Mouse (Mus musculus) midbrain, embryonic 15.5 days (tissue): ENCODE results near the gene Ruvbl1. TPM values are rescaled to one million over a fixed set of nuclear protein-coding genes. Genes with fewer than 3 reads are reported as not detected.

Experiments
- ATAC-seq: fragments of 200-750 bp; cut with Nextera tagmentation; replicated peaks from 2 replicates; pipeline ENCODE4 v1.8.0; 2017; ENCODE audit warnings: moderate TSS enrichment
- H3K27ac ChIP-seq: fragments of 300-500 bp; sonication (generic); 2 replicates; pipeline ENCODE4 v1.5.1; 2015; ENCODE audit warnings: mild to moderate bottlenecking, inconsistent platforms
- H3K27me3 ChIP-seq: fragments of 300-500 bp; sonication (generic); replicated peaks from 2 replicates; pipeline ENCODE4 v1.6.1; 2015; ENCODE audit warnings: inconsistent platforms
- H3K36me3 ChIP-seq: fragments of 300-500 bp; sonication (generic); replicated peaks from 2 replicates; pipeline ENCODE4 v1.6.1; 2015; ENCODE audit warnings: inconsistent platforms
- H3K4me1 ChIP-seq: fragments of 300-500 bp; sonication (generic); 2 replicates; pipeline ENCODE4 v1.6.1; 2015; ENCODE audit warnings: inconsistent platforms
- H3K4me2 ChIP-seq: fragments of 300-500 bp; sonication (generic); 2 replicates; pipeline ENCODE4 v1.6.1; 2015; ENCODE audit warnings: inconsistent platforms, mild to moderate bottlenecking, moderate library complexity
- H3K4me3 ChIP-seq: fragments of 300-500 bp; sonication (generic); 2 replicates; pipeline ENCODE4 v1.5.1; 2015; ENCODE audit warnings: mild to moderate bottlenecking, inconsistent platforms
- H3K9ac ChIP-seq: fragments of 300-500 bp; sonication (generic); 2 replicates; pipeline ENCODE4 v1.6.1; 2015; ENCODE audit warnings: mild to moderate bottlenecking, inconsistent platforms
- H3K9me3 ChIP-seq: fragments of 300-500 bp; sonication (generic); 2 replicates; pipeline ENCODE4 v1.6.1; 2016; ENCODE audit warnings: inconsistent platforms
- WGBS: fragments of 180-500 bp; shearing (Covaris S2); methylation state at CpG from one replicate; pipeline ENCODE4 v1.1.7; 2015; ENCODE audit warnings: mixed read lengths; 5-methylcytosine and 5-hydroxymethylcytosine counted together
- polyA plus RNA-seq: library from polyadenylated mRNA; unstranded; fragments of >200 nt; fragmentation: Nextera tagmentation; extraction: Ambion mirVana; gene quantifications from 2 replicates; pipeline ENCODE4 v1.2.1, GENCODE M21; 2015

Gene Ruvbl1
- polyA plus RNA-seq = 95.6 and 101 TPM in 2 replicates

DNA sequence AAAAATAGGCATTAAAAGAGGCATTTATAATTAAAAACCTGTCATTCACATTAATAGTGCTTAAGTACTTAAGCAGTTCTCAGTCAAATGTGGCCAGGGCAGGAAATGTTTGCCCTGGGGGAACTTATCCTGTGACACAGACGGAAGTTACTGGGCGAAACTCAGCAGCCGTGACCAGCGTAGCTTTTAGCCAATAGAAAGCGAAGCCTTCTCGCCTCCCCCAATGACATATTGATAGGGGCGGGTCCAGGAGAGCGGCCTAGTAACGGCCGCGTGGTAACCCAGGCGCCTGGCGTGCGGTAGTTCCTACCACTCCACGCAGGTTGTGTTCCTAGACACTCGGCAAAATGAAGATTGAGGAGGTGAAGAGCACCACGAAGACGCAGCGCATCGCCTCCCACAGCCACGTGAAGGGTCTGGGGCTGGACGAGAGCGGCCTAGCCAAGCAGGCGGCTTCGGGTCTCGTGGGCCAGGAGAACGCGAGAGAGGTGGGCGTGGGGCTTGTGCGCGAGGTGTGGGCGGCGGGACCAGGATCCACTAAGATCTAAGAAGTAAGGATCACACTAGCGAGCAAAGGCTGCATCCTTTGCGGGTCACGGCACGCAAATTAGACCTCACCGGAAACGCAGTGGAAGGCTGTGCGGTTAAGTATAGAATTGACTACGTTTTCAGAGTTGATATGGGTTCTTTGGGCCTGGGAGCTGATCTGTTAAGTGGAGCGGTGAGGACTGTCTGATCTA is at the start of gene Ruvbl1:
Gene Ruvbl1 (plus strand): TSS at position 229 of the 740 bp plus-strand sequence.
- 2% methylated on average over 42 of the region's 42 CpGs for WGBS
- ATAC-seq = peak; percentile 100
- Histone ChIP-seq H3K9me3 (no peaks in the 10 kb centered on the region), H3K36me3 (peaks cover 20% of the 10 kb centered on the region), H3K4me3 (peak within 1 kb of the TSS; percentile 77), H3K27me3 (no peaks in the 10 kb centered on the region), H3K4me1 (peaks cover 17% of the 10 kb centered on the region), H3K4me2 (peak within 1 kb of the TSS; percentile 90), H3K27ac (peak within 1 kb of the TSS; percentile 48; the same call in 1 of the 2 replicates), H3K9ac (peak within 1 kb of the TSS; percentile 61)

DNA sequence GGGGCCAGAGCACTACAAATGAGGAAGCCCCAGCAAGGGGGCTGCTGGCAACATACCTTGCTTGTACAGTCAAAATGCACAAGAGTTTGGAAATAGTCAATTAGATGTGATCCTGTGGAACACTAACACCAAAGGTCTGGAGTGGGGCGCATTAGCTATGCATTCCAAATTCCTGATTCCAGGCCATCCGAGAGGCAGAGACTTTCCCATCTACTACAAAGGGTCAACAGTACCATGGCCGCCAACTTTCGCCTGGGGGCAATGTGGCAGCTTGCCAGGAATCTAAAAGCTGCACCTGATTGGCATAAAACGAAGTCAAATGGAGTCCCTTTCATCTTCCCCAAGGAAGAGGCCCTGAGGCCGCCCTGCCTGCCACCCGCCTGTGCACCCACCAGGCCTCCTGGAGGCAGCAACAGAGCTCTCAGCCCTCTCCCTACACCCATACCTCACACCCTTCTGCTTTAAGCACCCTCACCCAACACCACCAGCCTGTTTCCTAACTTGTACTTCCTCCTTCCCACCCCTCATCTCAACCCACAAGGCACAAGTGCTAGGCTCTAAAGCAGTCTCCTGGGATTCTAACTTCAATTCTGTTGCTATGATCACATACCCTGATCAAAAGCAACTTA is 49.0 kb upstream of the Ruvbl1 start:
- ATAC-seq = no peak
- H3K27ac ChIP-seq = no peak overlapping the region
- H3K9me3 ChIP-seq = no peaks in the 10 kb centered on the region
- no peak overlapping the region for H3K4me3 ChIP-seq
- H3K4me2 ChIP-seq = no peak overlapping the region
- no peaks in the 10 kb centered on the region for H3K36me3 ChIP-seq
- H3K27me3 ChIP-seq = no peaks in the 10 kb centered on the region
- no peak overlapping the region for H3K9ac ChIP-seq
- peaks cover 5% of the 10 kb centered on the region; the same call in 1 of the 2 replicates for H3K4me1 ChIP-seq
- WGBS = 44% methylated on average over 7 of the region's 7 CpGs

DNA sequence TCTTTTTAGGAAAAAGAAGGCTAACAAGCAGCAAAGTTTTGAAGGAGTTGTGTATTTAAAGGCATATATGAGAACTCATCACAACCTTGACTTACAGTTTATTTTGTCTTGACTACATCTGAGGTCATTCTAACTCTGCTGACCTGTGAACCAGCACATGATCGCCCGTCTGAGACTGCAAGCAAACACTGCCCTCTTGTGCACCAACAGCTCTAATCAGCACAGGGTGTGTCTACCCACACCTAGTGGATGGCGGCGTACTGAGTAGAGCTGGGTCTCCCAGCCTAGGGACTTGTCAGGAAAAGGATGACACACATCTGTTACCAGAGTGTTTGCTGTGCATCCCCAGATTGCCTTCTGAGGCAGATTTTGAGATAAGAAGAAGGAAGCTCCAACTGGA is 34.0 kb upstream of the Ruvbl1 start:
- Histone ChIP-seq H3K9ac (no peak overlapping the region; the same call in 1 of the 2 replicates), H3K4me3 (no peak overlapping the region), H3K36me3 (no peaks in the 10 kb centered on the region), H3K27me3 (no peaks in the 10 kb centered on the region), H3K9me3 (no peaks in the 10 kb centered on the region), H3K27ac (no peak overlapping the region), H3K4me2 (no peak overlapping the region), H3K4me1 (no peaks in the 10 kb centered on the region)
- ATAC-seq = no peak
- WGBS = 43% methylated on average over 4 of the region's 4 CpGs

DNA sequence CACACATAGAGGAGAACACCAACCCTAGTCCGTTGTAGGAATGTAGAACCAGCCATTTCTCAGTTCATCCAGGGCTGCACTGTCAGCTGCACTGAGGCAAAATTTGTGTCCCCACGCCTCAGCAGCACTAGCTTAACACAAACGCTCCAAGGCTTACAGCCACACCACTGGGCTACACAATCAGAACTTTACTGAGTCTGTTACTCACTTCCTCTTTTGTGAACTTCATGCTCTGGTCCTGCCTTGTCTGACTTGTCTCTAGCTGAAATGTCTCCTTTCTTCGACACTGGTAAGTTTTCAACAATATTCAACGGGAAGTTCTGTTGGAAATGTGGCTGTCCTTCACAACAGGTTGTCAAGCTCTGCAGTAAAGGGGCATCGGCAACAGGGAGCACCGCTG is 29.6 kb upstream of the Ruvbl1 start:
- no peak overlapping the region for H3K4me3 ChIP-seq
- H3K27me3 ChIP-seq = no peaks in the 10 kb centered on the region
- no peak for ATAC-seq
- H3K36me3 ChIP-seq = no peaks in the 10 kb centered on the region
- 88% methylated on average over 7 of the region's 7 CpGs for WGBS
- no peaks in the 10 kb centered on the region for H3K9me3 ChIP-seq
- H3K27ac ChIP-seq = no peak overlapping the region
- no peak overlapping the region for H3K4me2 ChIP-seq
- H3K9ac ChIP-seq = no peak overlapping the region
- no peaks in the 10 kb centered on the region for H3K4me1 ChIP-seq

DNA sequence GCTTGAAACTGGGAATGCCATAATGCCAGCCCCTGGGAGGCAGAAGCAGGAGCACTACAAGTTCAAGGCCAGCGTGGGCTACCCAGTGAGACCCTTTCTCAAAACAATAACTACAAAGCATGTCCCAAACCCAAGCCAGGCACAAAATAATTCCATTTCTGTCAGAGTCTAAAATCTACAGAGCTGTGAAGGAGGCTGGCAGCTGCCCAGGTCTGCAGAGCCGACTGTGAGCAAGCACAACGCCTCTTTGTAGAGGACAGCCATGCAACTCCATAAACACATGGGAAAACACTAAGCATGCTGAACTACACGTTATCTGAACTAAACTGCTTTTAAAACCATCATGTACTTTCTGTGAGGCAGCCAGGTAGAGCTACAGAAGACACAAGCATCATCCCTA is 26.2 kb upstream of the Ruvbl1 start:
- ATAC-seq = no peak
- H3K4me1 ChIP-seq = 0 out of 2 replicates have a peak, but pooled peaks cover 2% of the 10 kb centered on the region
- no peak overlapping the region for H3K27ac ChIP-seq
- H3K36me3 ChIP-seq = no peaks in the 10 kb centered on the region
- H3K4me3 ChIP-seq = no peak overlapping the region
- H3K27me3 ChIP-seq = no peaks in the 10 kb centered on the region
- H3K9me3 ChIP-seq = no peaks in the 10 kb centered on the region
- H3K9ac ChIP-seq = no peak overlapping the region
- WGBS = 76% methylated on average over 4 of the region's 4 CpGs
- H3K4me2 ChIP-seq = no peak overlapping the region

DNA sequence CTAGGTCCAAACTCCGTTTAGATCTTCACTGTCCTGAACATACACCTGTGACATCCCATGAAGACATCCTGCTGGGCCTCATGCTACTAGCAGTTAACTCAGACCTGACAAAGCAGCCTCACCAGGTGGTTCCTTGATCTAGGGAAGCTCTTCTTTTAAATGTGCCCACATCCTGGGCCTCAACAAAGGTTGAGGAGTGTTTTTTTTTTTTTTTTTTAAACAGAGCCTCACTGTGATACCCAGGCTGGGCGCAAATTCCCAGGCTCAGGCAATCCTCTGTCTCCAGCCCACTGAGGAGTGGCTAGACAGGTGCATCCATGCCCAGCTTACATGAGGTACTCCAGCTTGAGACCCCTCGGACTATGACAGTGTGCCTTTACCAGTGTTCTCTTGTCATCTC is 22.7 kb upstream of the Ruvbl1 start:
- Histone ChIP-seq H3K36me3 (no peaks in the 10 kb centered on the region), H3K9ac (no peak overlapping the region), H3K4me3 (no peak overlapping the region), H3K4me1 (peaks cover 15% of the 10 kb centered on the region), H3K4me2 (no peak overlapping the region), H3K9me3 (no peaks in the 10 kb centered on the region), H3K27me3 (no peaks in the 10 kb centered on the region), H3K27ac (no peak overlapping the region)
- ATAC-seq = no peak
- WGBS = 82% methylated on average over 3 of the region's 3 CpGs

DNA sequence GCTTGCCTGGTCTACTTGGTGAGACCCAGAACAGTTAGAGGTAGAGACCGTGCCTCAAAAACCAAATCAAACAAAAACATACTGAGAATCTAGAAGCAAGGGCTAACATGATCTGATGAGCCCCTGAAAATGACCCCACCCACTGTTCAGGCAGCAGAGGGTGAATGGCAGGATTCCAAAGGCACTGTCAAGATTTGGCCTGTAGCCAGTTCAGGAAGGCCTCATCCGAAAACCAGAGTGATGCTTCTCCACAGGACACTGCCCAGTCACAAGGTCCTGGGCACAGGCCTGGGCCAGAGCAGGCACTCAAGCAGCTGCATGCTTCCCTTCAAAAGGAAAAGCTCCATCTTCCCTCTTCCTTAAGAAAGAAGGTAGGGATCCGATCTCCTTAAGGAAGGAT is 21.8 kb upstream of the Ruvbl1 start:
- 80% methylated on average over 3 of the region's 3 CpGs for WGBS
- Histone ChIP-seq H3K4me3 (no peak overlapping the region), H3K9ac (no peak overlapping the region), H3K4me2 (no peak overlapping the region), H3K36me3 (no peaks in the 10 kb centered on the region), H3K27me3 (no peaks in the 10 kb centered on the region), H3K27ac (no peak overlapping the region), H3K4me1 (peaks cover 15% of the 10 kb centered on the region), H3K9me3 (no peaks in the 10 kb centered on the region)
- ATAC-seq = no peak

DNA sequence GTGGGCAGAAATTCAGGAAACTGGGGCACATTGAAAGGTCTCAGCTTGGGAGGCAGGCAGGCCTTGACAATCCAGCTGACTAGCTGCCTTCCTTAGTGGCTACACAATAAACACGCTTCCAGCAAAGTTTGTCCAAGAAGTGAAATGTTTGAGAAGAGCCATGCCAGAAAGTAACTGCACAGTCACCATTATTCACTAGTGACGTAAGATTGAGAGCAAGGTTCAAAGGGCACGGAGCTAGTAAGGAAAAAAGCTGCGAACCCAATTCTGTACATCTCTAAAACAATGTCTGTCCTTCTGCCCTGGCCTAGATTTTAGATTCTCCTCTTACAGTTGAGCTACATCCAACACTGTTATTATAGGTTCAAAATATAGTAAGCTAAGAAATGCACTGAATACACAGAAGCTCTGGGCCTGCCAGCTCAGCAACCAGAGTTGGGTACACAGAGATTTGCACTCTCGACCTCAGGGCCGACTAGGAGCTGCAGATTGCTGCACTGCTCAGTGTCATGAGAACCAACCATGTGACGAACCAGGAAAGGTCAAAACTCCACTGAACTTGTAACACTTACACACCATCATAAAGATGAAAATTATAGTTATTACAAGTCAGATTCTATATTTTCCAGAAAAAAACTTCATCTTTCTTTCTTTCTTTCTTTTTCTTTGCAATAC is 21.0 kb upstream of the Ruvbl1 start:
- WGBS = 87% methylated on average over 7 of the region's 7 CpGs
- H3K9me3 ChIP-seq = no peaks in the 10 kb centered on the region
- no peaks in the 10 kb centered on the region for H3K27me3 ChIP-seq
- H3K9ac ChIP-seq = no peak overlapping the region
- no peak overlapping the region for H3K4me2 ChIP-seq
- ATAC-seq = no peak
- no peak overlapping the region for H3K27ac ChIP-seq
- H3K36me3 ChIP-seq = no peaks in the 10 kb centered on the region
- peaks cover 15% of the 10 kb centered on the region for H3K4me1 ChIP-seq
- H3K4me3 ChIP-seq = no peak overlapping the region

DNA sequence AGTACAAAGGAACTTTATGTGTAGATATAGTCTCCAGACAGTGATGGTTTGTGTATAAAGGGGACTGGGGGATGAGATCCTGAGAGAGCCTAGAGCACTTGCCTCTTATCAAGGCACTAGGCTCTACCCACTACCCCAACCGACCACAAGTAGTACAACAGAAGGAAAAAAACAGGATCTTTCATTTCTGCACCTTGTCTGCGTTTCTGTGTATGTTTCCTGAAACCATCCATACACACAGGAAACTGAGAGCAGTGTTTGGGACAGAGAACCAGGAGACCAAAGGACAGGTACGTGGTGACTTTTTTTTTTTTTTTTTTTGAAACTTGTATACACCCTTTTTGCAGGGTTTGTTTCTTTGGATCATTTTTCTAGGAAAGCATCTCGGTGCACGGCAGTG is 19.5 kb upstream of the Ruvbl1 start:
- WGBS = 13% methylated on average over 5 of the region's 5 CpGs

DNA sequence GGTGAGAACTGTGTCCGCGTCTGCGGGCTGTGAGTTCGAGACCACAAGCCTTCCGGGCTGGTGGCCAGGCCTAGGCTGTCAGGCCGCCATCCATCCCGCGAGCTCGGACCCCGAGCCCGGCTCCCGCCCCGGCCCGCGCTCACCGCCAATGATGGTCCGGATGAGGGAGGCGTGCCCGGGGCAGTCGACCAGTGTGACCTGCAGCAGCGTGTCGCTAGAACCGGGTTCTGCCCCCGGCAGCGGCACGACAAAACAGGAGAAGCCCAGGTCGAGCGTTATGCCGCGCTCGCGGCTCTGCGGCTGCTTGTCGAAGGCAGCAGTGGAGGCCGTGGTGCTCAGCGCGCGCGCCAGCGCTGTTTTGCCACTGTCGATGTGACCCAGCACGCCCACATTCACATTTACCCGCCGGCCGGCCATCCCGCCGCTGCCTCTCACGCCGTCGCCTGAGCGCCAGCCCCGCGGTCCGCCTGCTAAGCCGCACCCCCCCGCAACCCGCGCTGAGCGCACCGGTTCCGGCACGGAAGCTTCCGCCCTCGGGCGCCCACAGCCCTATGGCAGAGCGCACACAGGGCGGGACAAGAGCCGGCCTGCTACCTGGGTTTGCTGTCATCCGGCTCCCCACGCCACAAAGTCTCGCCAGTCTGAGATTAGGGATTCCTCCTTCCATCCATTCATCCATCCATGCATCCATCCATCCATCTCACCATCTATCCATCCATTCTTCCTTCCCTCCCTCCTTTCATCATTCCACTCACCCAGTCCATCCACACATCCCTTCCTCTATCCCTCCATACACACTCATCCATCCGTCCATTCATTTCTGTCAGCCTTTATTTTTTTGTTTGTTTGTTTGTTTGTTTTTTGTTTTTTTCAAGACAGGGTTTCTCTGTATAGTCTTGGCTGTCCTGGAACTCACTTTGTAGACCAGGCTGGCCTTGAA is 18.9 kb upstream of the Ruvbl1 start, which contains the start of gene Eefsec:
Gene Eefsec (minus strand): TSS at position 477 of the 940 bp plus-strand sequence.
- no peaks in the 10 kb centered on the region for H3K36me3 ChIP-seq
- peak; percentile 97 for ATAC-seq
- H3K27me3 ChIP-seq = 0 out of 2 replicates have a peak, but pooled peaks cover 3% of the 10 kb centered on the region
- H3K4me1 ChIP-seq = peaks cover 15% of the 10 kb centered on the region
- H3K4me3 ChIP-seq = peak within 1 kb of the TSS; percentile 85
- H3K9me3 ChIP-seq = no peaks in the 10 kb centered on the region
- peak within 1 kb of the TSS; percentile 81 for H3K4me2 ChIP-seq
- peak within 1 kb of the TSS; percentile 81 for H3K27ac ChIP-seq
- H3K9ac ChIP-seq = peak within 1 kb of the TSS; percentile 84
- under 1% methylated on average over 71 of the region's 72 CpGs for WGBS

More for the DNA sequence above, 19.5 kb upstream of the Ruvbl1 start:
- Histone ChIP-seq H3K36me3 (no peaks in the 10 kb centered on the region), H3K4me1 (peaks cover 15% of the 10 kb centered on the region), H3K4me2 (peak overlapping the region; percentile 81), H3K27me3 (0 out of 2 replicates have a peak, but pooled peaks cover 3% of the 10 kb centered on the region), H3K9me3 (no peaks in the 10 kb centered on the region), H3K4me3 (peak overlapping the region; percentile 85), H3K9ac (peak overlapping the region; percentile 84), H3K27ac (no peak overlapping the region)
- no peak for ATAC-seq

DNA sequence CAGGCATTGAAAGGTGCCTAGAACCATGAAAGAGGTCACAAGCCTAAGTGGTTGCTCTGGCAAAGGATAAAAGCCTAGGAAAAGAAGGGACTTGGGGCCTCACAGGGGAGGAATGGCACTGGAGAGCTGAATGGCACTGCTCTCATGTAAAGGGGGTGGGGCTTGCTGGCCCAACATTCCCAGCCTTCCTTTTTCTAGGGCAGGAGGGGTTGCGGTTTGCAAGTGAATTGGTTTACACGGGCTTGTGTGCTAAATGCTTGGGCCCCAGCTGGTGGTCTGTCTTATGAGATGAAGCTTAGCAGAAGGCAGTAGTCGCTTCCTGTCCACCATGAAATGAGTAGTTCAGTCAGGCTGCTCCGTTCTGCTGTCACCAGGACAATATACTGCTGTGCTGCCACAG is 17.8 kb upstream of the Ruvbl1 start:
- no peak for ATAC-seq
- Histone ChIP-seq H3K9me3 (no peaks in the 10 kb centered on the region), H3K4me3 (no peak overlapping the region), H3K27me3 (peaks cover 3% of the 10 kb centered on the region; the same call in 1 of the 2 replicates), H3K4me2 (no peak overlapping the region), H3K36me3 (no peaks in the 10 kb centered on the region), H3K4me1 (peaks cover 15% of the 10 kb centered on the region), H3K27ac (no peak overlapping the region), H3K9ac (no peak overlapping the region)
- WGBS = 15% methylated on average over 4 of the region's 4 CpGs
